ENCODE assay signal across 9 mouse cellular contexts in genomic region chr7:98924380-98924869, GRCm38 (mm10).
A peak's percentile ranks its signal among the peaks of the same experiment; 100 is the strongest.
DNase-seq lines count a peak whose midpoint lies in the region; ATAC-seq and TF ChIP-seq lines count a peak whose summit lies in the region.
"Had no signal": no experiment of that assay in that cellular context is flagged by ENCODE, and none has a peak within 500 bp of the region (broad histone marks: within the 10 kb centered on the region; RNA-seq: fewer than 3 reads in every experiment).

No protein-coding gene starts in this region.

- no peak for DNase-seq in layer of hippocampus, adult 2 months (ENCODE audit: low spot score in 2 of 2)
- no peak for DNase-seq in layer of hippocampus, adult 9-10 months (ENCODE audit: low spot score)
- peak; percentile 51 for DNase-seq in retina, postnatal 1 day
- no peak for DNase-seq in frontal cortex, postnatal 10 days (ENCODE audit: low spot score in 2 of 2)
- DNase-seq in c-Kit-positive CD71-positive TER-119-positive erythroid progenitor cells, embryonic 14.5 days (ENCODE audit: low spot score), result no peak

- no peak overlapping the region for H3K4me3 ChIP-seq in layer of hippocampus, adult 2 months
- H3K4me3 ChIP-seq in forebrain, embryonic 16.5 days (replicated peaks; ENCODE audit: low read length), result no peak overlapping the region
- H3K4me3 ChIP-seq in lung, embryonic 15.5 days, result no peak overlapping the region
- no peak overlapping the region for H3K4me3 ChIP-seq in heart, embryonic 11.5 days (ENCODE audit: low read depth, low read length)
- H3K4me3 ChIP-seq: liver, embryonic 15.5 days had no signal

- 0 out of 2 replicates have a peak overlapping the region, but pooled peaks have one; percentile 36 for H3K9ac ChIP-seq in forebrain, embryonic 16.5 days (replicated peaks; ENCODE audit: low read depth, low read length)
- no peak overlapping the region for H3K9ac ChIP-seq in lung, embryonic 15.5 days
- H3K9ac ChIP-seq in heart, embryonic 11.5 days (ENCODE audit: low read depth, low read length), result no peak overlapping the region
- H3K9ac ChIP-seq: liver, embryonic 15.5 days had no signal

- no peaks in the 10 kb centered on the region for H3K27me3 ChIP-seq in forebrain, embryonic 16.5 days (replicated peaks; ENCODE audit: control insufficient read depth, insufficient read depth, low read length)
- H3K27me3 ChIP-seq in lung, embryonic 15.5 days, result no peaks in the 10 kb centered on the region
- H3K27me3 ChIP-seq in heart, embryonic 11.5 days (ENCODE audit: control insufficient read depth, insufficient read depth, low read length), result no peaks in the 10 kb centered on the region
- H3K27me3 ChIP-seq: liver, embryonic 15.5 days had no signal

- peak overlapping the region; percentile 65; the same call in 1 of the 2 replicates for H3K27ac ChIP-seq in layer of hippocampus, adult 2 months
- H3K27ac ChIP-seq in forebrain, embryonic 16.5 days (ENCODE audit: low read length), result peak overlapping the region; percentile 48; the same call in 1 of the 2 replicates
- H3K27ac ChIP-seq in lung, embryonic 15.5 days, result peak overlapping the region; percentile 77
- H3K27ac ChIP-seq in heart, embryonic 11.5 days (ENCODE audit: low read depth, low read length), result no peak overlapping the region
- H3K27ac ChIP-seq: liver, embryonic 15.5 days had no signal

- peak; percentile 59 for ATAC-seq in forebrain, embryonic 16.5 days
- peak; percentile 44; the same call in 1 of the 2 replicates for ATAC-seq in lung, embryonic 15.5 days (ENCODE audit: borderline replicate concordance, extremely low read depth, low FRiP score, low TSS enrichment)
- ATAC-seq in heart, embryonic 11.5 days (replicated peaks; ENCODE audit: insufficient number of reproducible peaks, low FRiP score, low TSS enrichment), result no peak

- H3K36me3 ChIP-seq in forebrain, embryonic 16.5 days (ENCODE audit: control insufficient read depth, insufficient read depth), result no peaks in the 10 kb centered on the region
- no peaks in the 10 kb centered on the region for H3K36me3 ChIP-seq in lung, embryonic 15.5 days
- no peaks in the 10 kb centered on the region for H3K36me3 ChIP-seq in heart, embryonic 11.5 days (ENCODE audit: control insufficient read depth, insufficient read depth, low read length)
- H3K36me3 ChIP-seq: liver, embryonic 15.5 days had no signal

- peaks cover 3% of the 10 kb centered on the region; the same call in 1 of the 2 replicates for H3K4me1 ChIP-seq in forebrain, embryonic 16.5 days (replicated peaks; ENCODE audit: control insufficient read depth, insufficient read depth, low read length)
- peaks cover 45% of the 10 kb centered on the region for H3K4me1 ChIP-seq in lung, embryonic 15.5 days
- peaks cover 6% of the 10 kb centered on the region; the same call in 1 of the 2 replicates for H3K4me1 ChIP-seq in heart, embryonic 11.5 days (ENCODE audit: control insufficient read depth, insufficient read depth, low read length)
- H3K4me1 ChIP-seq: liver, embryonic 15.5 days had no signal

- H3K9me3 ChIP-seq in forebrain, embryonic 16.5 days (ENCODE audit: control insufficient read depth, low read length), result no peaks in the 10 kb centered on the region
- H3K9me3 ChIP-seq in lung, embryonic 15.5 days, result no peaks in the 10 kb centered on the region
- no peaks in the 10 kb centered on the region for H3K9me3 ChIP-seq in heart, embryonic 11.5 days (replicated peaks; ENCODE audit: control insufficient read depth, low read length)
- H3K9me3 ChIP-seq: liver, embryonic 15.5 days had no signal

- 56% methylated on average over 18 of the region's 18 CpGs for WGBS in forebrain, embryonic 16.5 days
- 42% methylated on average over 18 of the region's 18 CpGs for WGBS in lung, embryonic 15.5 days
- WGBS in heart, embryonic 11.5 days (ENCODE audit: insufficient replicate concordance), result 72% methylated on average over 18 of the region's 18 CpGs

- no peak overlapping the region for H3K4me2 ChIP-seq in forebrain, embryonic 16.5 days (ENCODE audit: low read length)
- no peak overlapping the region for H3K4me2 ChIP-seq in lung, embryonic 15.5 days
- no peak overlapping the region for H3K4me2 ChIP-seq in heart, embryonic 11.5 days
- H3K4me2 ChIP-seq: liver, embryonic 15.5 days had no signal

- no peak for TF ChIP-seq CTCF in layer of hippocampus, adult 2 months (conservative IDR thresholded peaks at IDR 0.05)
